Mouse (Mus musculus) liver, postnatal 0 days (tissue): ENCODE measurements around the gene Gm10681.
"Not testable (repeated sequence)": the region's sequence is repeated elsewhere in the genome, so short reads cannot be mapped to it uniquely, and the experiment has no call there.

ENCODE experiments used
- CTCF ChIP-seq: sonication (generic); IDR thresholded peaks from 2 replicates; pipeline ENCODE4 v1.5.1; 2016; ENCODE audit warnings: antibody characterized with exemption, low read depth
- EP300 ChIP-seq: IDR thresholded peaks from 2 replicates; pipeline ENCODE4 v1.6.1; 2016; ENCODE audit warnings: antibody characterized with exemption, low read depth, mild to moderate bottlenecking

DNA sequence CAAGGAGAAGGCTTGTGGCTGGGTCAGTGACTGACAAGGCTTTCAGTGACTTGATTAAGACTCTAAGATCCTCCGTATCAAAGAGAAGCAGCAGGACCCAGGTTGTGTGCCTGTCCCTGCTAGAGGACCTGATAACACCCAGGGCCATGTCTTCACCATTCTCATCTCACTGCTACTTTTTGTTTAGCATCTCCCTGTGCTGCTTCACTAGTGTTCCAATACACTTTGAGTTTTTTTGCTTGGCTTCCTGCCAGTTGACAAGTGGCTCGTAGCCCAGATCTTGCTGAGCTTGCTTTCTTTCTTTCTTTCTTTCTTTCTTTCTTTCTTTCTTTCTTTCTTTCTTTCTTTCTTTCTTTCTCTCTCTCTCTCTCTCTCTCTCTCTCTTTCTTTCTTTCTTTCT is 65.8 kb downstream of the Gm10681 start:
- TF ChIP-seq CTCF, EP300: not testable (repeated sequence)
